Mouse (Mus musculus): ENCODE data around the gene Cnst. TPM values are rescaled to one million over a fixed set of nuclear protein-coding genes. Genes with fewer than 3 reads are reported as not detected.
"Not testable (repeated sequence)": the region's sequence is repeated elsewhere in the genome, so short reads cannot be mapped to it uniquely, and the experiment has no call there.

The Cnst gene
- polyA plus RNA-seq (2021), result 10.4 TPM

- peak; percentile 86 for DNase-seq (ENCODE audit: low read depth, low spot score)
Measured at GRCm38 (mm10) chr1:179545768-179546550, at the start of gene Cnst, which contains the start of gene Tfb2m. TSS of gene Cnst (plus strand) at chr1:179546370. TSS of gene Tfb2m (minus strand) at chr1:179546267.

GRCm38 (mm10) chr1:179499257-179499656, 46.9 kb upstream of the Cnst start:
- H3K27me3 ChIP-seq, result no peaks in the 10 kb centered on the region
- DNase-seq (ENCODE audit: low read depth, low spot score) (no peak), ATAC-seq (no peak)
- ChIA-PET CTCF (interaction anchor here (1.1 kb wide), 1 partner anchor 123 kb away, joined by 3 read pairs; no protein-coding TSS in a partner anchor), POLR2A (no interaction called here)
- no peak for TF ChIP-seq CTCF (IDR thresholded peaks at IDR 0.05)
- in situ Hi-C loops (cut with MboI; ENCODE audit: low pct_unique_long_range_greater_than_20kb), result loop anchor here (25.0 kb wide), 1 partner anchor 812 kb away; no protein-coding TSS in a partner anchor

More at GRCm38 (mm10) chr1:179545768-179546550, at the start of gene Cnst, which contains the start of gene Tfb2m:
- CTCF ChIA-PET, result interaction anchor here (0.9 to 1.5 kb wide), 4 partner anchors 11 to 59 kb away, joined by 3 to 4 read pairs (median 3); no protein-coding TSS in a partner anchor
- POLR2A ChIA-PET; in situ Hi-C loops (cut with MboI; ENCODE audit: low pct_unique_long_range_greater_than_20kb); H3K27me3 ChIP-seq: not testable (repeated sequence)
- ATAC-seq, result peak; percentile 96

GRCm38 (mm10) chr1:179502565-179502964, 43.6 kb upstream of the Cnst start:
- peak; percentile 78 for TF ChIP-seq CTCF (IDR thresholded peaks at IDR 0.05)
- no peak for DNase-seq (ENCODE audit: low read depth, low spot score)

GRCm38 (mm10) chr1:179506530-179507315, 39.4 kb upstream of the Cnst start:
- peak; percentile 67 for TF ChIP-seq CTCF (IDR thresholded peaks at IDR 0.05)
- DNase-seq (ENCODE audit: low read depth, low spot score), result no peak
- no peak for ATAC-seq
- H3K27me3 ChIP-seq, result no peaks in the 10 kb centered on the region
- ChIA-PET POLR2A (no interaction called here), CTCF (interaction anchor here (0.9 to 4.6 kb wide), 7 partner anchors 9 to 138 kb away, joined by 3 to 35 read pairs (median 5); partner anchors contain the start of gene Smyd3)
- in situ Hi-C loops (cut with MboI; ENCODE audit: low pct_unique_long_range_greater_than_20kb), result loop anchor here (25.0 kb wide), 1 partner anchor 231 kb away; the partner anchor contains the start of gene Kif28

More at GRCm38 (mm10) chr1:179502565-179502964, 43.6 kb upstream of the Cnst start:
- ATAC-seq, result no peak
- H3K27me3 ChIP-seq, result no peaks in the 10 kb centered on the region
- in situ Hi-C loops (cut with MboI; ENCODE audit: low pct_unique_long_range_greater_than_20kb), result loop anchor here (5.0 to 25.0 kb wide), 2 partner anchors 120 to 235 kb away; partner anchors contain the start of gene Kif28
- CTCF ChIA-PET, result interaction anchor here (0.8 to 1.8 kb wide), 17 partner anchors 9 to 141 kb away, joined by 3 to 20 read pairs (median 5); partner anchors contain the start of gene Smyd3
- POLR2A ChIA-PET, result interaction anchor here (1.1 kb wide), 1 partner anchor 15 kb away, joined by 4 read pairs; the partner anchor contains the start of gene Smyd3

GRCm38 (mm10) chr1:179510546-179511340, 35.4 kb upstream of the Cnst start:
- POLR2A ChIA-PET, result no interaction called here

GRCm38 (mm10) chr1:179511895-179512294, 34.3 kb upstream of the Cnst start:
- ATAC-seq (no peak), DNase-seq (ENCODE audit: low read depth, low spot score) (no peak)
- H3K27me3 ChIP-seq, result no peaks in the 10 kb centered on the region
- CTCF ChIA-PET, result no interaction called here
- TF ChIP-seq CTCF (IDR thresholded peaks at IDR 0.05), result no peak
- in situ Hi-C loops (cut with MboI; ENCODE audit: low pct_unique_long_range_greater_than_20kb), result loop anchor here (25.0 kb wide), 1 partner anchor 225 kb away; the partner anchor contains the start of gene Kif28
- POLR2A ChIA-PET, result interaction anchor here (0.7 kb wide), 1 partner anchor 51 kb away, joined by 3 read pairs; no protein-coding TSS in a partner anchor

More at GRCm38 (mm10) chr1:179510546-179511340, 35.4 kb upstream of the Cnst start:
- in situ Hi-C loops (cut with MboI; ENCODE audit: low pct_unique_long_range_greater_than_20kb), result loop anchor here (25.0 kb wide), 1 partner anchor 227 kb away; the partner anchor contains the start of gene Kif28
- ATAC-seq, result no peak
- CTCF ChIA-PET, result interaction anchor here (1.2 kb wide), 1 partner anchor 10 kb away, joined by 3 read pairs; no protein-coding TSS in a partner anchor
- H3K27me3 ChIP-seq, result no peaks in the 10 kb centered on the region
- DNase-seq (ENCODE audit: low read depth, low spot score), result no peak
- TF ChIP-seq CTCF (IDR thresholded peaks at IDR 0.05), result no peak

GRCm38 (mm10) chr1:179516941-179517712, 29.0 kb upstream of the Cnst start:
- in situ Hi-C loops (cut with MboI; ENCODE audit: low pct_unique_long_range_greater_than_20kb), result loop anchor here (25.0 kb wide), 1 partner anchor 220 kb away; the partner anchor contains the start of gene Kif28
- no peaks in the 10 kb centered on the region for H3K27me3 ChIP-seq
- ATAC-seq (peak; percentile 31), DNase-seq (ENCODE audit: low read depth, low spot score) (no peak)
- CTCF ChIA-PET, result interaction anchor here (1.1 to 2.1 kb wide), 5 partner anchors 11 to 118 kb away, joined by 3 to 8 read pairs (median 5); no protein-coding TSS in a partner anchor
- POLR2A ChIA-PET, result interaction anchor here (0.6 to 1.4 kb wide), 5 partner anchors 12 to 115 kb away, joined by 3 to 4 read pairs (median 3); no protein-coding TSS in a partner anchor
- no peak for TF ChIP-seq CTCF (IDR thresholded peaks at IDR 0.05)

GRCm38 (mm10) chr1:179517713-179518465, 28.3 kb upstream of the Cnst start, which contains the start of gene Smyd3:
TSS of gene Smyd3 (minus strand) at chr1:179518041.
- peak; percentile 34 for DNase-seq (ENCODE audit: low read depth, low spot score)
- H3K27me3 ChIP-seq, result no peaks in the 10 kb centered on the region
- ATAC-seq, result peak; percentile 78
- CTCF ChIA-PET, result interaction anchor here (0.9 to 1.9 kb wide), 4 partner anchors 12 to 117 kb away, joined by 3 to 7 read pairs (median 4); no protein-coding TSS in a partner anchor
- POLR2A ChIA-PET, result interaction anchor here (0.6 to 1.4 kb wide), 8 partner anchors 13 to 578 kb away, joined by 3 to 4 read pairs (median 3); no protein-coding TSS in a partner anchor
- peak; percentile 66 for TF ChIP-seq CTCF (IDR thresholded peaks at IDR 0.05)
- in situ Hi-C loops (cut with MboI; ENCODE audit: low pct_unique_long_range_greater_than_20kb), result loop anchor here (25.0 kb wide), 1 partner anchor 219 kb away; the partner anchor contains the start of gene Kif28

Measured in Patski (cell line).